Mouse (Mus musculus) cerebellum, postnatal 14 days (tissue): Measurements from ENCODE around the gene Gemin7.
A peak's percentile ranks its signal among the peaks of the same experiment; 100 is the strongest.
"Not testable (repeated sequence)": the region's sequence is repeated elsewhere in the genome, so short reads cannot be mapped to it uniquely, and the experiment has no call there.

ENCODE experiments used
- DNase-seq, 2 experiments: peaks; one replicate each; pipeline ENCODE4 v3.0.0; 2021; ENCODE audit warnings: mixed read lengths in 2 of 2

The Gemin7 gene

DNA sequence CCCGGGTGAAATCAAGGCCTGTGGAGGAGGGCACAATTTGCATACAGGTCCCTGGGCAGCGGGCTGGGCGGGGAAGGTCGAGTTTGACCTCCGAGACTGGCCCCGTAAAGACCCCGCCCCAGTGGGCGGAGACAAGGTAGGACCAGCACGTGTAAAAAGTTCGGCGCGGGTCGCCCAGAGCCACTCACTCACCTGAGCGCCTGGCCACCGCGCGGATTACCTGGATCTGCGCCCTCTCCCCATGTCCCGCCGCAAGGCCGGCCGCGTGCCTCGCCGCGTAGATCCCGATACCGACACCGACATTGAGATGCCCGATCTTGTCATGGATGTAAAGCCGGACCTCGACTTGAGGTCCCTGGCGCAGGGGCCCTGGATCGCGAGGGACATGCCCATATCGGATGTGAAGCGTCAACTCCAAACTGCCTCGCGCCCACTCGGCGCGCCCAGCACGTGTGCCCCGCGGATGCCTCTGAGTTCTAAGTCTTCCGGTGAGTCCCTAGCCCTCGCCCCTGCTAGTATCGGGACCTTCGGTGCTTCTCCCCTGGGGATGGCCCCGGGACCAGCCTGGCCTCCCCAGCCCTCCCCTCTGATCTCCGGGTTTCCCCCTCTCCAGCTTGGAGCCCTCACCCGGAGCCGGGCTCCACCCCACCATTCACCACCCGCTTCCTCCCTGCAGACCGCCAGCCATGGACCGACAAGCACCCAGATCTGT is at the start of gene Gemin7, which contains the start of gene Zfp296:
Gene Gemin7, minus strand, starts transcription at position 455 of the 712 bp plus-strand sequence.
Gene Zfp296, plus strand, starts transcription at position 147 of the 712 bp plus-strand sequence.
- DNase-seq: peak in 1 of 2 experiments; percentile 30

DNA sequence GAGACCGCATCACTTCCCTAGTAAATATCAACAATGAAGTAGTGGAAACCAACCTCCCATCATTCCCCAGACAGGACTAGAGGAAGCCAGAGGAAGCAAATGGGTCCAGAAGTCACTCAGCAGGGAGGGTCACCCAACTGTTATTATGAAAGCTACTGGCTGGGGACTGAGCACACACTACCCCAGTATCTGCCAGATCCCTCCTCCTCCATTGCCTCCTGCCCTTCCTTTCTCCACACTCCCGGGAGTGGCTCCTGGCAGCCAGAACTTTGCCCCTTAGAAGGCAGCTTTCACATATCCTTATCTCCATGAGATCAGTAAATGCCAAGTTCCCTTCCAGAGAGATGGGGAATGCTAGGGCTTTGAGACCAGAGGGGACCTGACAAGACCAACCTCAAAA is 46.0 kb upstream of the Gemin7 start:
- DNase-seq: no peak

- DNase-seq: no peak
Measured at GRCm38 (mm10) chr7:19622241-19622640, 44.8 kb upstream of the Gemin7 start.

DNA sequence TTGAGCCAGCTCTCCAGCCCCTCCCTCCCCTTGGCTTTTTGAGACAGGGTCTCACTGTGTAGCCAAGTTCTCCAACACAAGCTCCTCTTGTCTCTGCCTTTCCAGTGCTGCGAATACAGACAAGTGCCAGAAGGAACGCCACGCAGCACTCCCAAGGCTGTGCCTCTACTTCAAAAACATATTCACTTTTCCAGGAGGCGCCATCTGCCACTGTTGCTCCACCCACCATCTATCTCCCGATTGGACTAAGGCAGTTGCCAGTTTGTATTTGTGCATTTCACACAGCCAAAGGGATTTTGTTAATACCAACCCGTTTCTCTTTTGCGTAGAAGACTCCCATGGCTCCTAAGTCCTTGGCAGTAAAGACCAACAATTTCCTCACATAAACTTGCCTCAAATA is 43.4 kb upstream of the Gemin7 start:
- DNase-seq: no peak

DNA sequence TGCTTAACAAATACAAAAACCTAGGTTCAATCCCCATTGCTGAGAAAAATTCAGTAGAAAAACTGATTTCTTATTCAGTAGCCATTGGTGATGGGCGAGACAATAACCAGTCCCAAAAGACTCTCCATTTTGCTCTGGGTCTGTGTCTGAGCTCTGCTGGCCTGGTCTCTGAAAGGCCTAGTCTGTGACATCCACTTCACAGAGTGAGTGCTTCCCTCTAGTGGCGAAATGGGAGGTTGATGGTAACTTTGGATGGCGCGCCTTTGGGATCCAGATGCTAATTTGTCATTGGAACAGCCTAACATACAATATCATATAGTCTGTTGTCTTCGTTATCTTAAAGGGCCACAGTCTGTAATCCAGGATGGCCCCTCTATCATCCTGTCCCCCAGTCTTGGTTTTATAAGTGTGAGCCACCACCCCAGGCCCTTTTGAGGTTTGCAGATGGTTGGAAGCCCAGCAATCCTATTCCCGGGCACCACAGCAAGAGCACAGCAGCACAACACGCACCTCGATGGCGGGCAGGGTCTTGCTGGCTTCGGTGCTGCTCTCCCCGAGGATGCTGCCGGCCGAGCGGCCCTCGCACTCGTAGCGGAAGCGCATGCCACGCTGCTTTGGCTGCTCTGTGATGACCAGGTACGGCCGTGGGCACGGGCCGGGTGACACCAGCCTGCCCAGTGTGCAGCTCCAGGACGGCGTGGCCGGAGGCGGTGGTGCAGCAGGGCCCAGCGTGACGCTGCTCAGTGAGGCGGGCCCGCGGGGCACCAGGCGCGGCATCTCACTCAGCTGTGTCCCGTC is 41.8 kb upstream of the Gemin7 start:
- peak; percentile 80 to 87 for DNase-seq

DNA sequence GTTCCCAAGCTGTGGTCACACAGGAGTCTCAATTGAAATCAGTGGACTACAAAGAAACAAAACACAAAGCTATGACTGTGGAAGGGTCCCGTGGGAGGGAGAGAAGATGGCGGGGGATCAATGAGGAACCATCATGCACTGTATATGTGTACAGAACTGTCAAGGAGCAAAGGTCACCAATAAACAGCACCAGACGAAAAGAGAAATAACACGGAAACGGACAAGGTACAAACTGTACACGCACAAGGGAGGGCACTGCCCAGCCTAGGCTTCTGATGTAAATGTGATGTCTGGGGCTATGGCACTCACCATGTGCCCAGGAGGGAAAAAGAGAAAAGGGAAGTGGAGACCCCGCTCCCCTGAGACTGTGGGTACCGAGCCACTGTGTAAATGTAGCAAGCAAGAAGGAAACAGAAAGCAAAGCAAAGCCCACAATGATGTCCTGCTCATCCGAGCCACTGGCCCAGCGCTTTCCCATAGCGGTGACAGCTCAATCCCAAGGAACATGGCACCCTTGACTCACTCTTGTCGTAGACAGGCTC is 37.7 kb upstream of the Gemin7 start:
- DNase-seq: no peak

- no peak for DNase-seq
Measured at GRCm38 (mm10) chr7:19610969-19611368, 33.6 kb upstream of the Gemin7 start.

GRCm38 (mm10) chr7:19609641-19610332 is 32.4 kb upstream of the Gemin7 start:
- no peak for DNase-seq

DNA sequence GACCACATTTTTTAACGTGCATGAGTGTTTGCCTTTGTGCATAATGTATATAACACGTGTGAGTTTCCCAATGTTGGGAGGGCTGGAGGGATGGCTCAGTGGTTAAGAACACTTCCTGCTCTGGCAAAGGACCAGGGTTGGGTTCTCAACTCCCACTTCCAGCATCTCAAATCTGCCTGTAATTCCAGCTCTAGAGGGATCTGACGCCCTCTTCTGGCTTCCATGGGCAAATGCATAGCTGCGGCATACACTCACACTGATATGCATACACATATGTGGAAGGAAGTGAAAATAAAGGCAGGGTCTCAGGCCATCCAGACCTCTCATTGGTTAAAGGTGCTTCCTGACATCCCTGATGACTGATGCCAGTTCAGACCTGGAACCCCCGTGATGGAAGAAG is 29.9 kb upstream of the Gemin7 start:
- no peak for DNase-seq

- not testable (repeated sequence) for DNase-seq
Measured at GRCm38 (mm10) chr7:19604606-19605214, 27.3 kb upstream of the Gemin7 start.

DNA sequence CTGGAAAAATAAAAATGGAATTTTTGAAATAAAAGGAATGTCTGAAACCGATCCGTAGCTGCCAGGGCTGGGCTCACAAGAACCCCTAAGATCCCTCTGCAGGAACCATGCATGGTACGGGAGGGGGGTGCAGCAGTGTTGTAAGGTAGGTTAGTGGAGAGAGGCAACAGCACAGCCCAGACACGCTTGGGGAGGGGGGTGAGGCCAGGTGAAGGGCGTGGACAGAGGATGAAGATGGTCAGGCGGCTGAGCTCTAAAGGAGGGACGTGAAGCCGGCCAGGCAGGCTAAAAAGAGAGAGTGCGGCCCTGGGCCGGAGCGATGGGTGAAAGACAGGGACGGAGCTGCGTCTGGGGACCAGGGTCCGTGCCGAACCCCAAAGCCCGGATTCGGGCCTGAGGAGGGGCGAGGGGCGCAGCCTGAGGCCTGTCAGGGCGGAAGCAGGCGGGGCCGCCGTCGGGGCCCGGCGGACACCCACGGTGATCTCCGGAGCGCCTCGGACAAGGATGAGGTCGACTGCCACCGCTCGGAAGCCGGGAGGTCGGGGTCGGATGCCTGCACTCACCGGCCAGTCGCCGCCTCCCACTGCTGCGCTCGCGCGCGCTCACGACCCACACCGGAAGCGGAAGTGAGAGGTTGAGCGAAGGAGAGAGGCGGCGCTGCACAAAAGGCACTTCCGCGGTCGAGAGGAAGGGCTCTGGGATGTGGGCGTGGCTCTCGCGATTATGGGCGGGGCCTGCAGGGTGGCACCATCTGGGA is 26.6 kb upstream of the Gemin7 start, which contains the start of gene Clasrp:
Gene Clasrp, minus strand, starts transcription at position 638 of the 757 bp plus-strand sequence.
- DNase-seq: peak; percentile 96

- no peak for DNase-seq
Measured at GRCm38 (mm10) chr7:19603055-19603454, 25.7 kb upstream of the Gemin7 start.

- no peak for DNase-seq
Measured at GRCm38 (mm10) chr7:19600562-19600961, 23.2 kb upstream of the Gemin7 start.

GRCm38 (mm10) chr7:19593061-19593730 is 15.8 kb upstream of the Gemin7 start:
- no peak for DNase-seq

DNA sequence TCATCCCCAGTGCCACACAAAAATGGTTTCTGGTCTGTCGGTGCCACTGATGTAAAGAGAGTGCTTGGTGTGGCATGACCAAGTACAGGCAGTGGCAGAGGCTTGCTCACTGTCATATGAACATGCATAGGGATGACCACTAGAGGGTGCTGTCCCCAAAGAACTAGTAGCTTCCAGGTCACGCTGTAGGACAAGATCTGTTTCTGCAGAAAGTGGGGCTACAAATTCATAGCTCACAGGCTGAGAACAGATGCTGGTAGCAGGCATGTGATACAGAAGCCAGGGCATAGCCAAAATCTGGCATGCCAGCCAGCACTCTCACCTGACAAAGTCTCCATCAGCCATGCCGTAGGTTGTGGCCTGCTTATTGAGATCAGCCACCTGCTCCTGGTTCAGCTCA is 12.5 kb upstream of the Gemin7 start:
- DNase-seq: peak; percentile 88 to 93

DNA sequence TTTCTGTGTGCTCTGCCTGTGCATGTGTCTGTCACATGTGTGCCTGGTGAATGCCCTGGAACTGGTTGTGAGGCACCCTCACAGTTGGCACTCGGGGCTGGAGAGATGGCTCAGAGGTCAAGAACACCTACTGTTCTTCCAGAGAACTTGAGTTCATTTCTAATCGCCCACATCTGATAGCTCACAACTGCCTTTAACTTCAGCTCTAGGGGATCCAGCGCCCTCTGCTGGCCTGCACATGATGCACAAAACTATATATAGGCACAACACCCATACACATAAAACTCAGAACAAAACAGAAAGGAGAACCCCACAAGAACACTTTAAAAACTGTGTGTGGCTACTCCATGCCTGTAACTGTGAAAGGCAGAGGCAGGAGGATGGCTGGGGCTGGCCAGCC is 11.8 kb upstream of the Gemin7 start:
- peak; percentile 58 to 72 for DNase-seq

GRCm38 (mm10) chr7:19586269-19586668 is 8.9 kb upstream of the Gemin7 start:
- no peak for DNase-seq

- no peak for DNase-seq
Measured at GRCm38 (mm10) chr7:19580634-19581033, 3.2 kb upstream of the Gemin7 start.

GRCm38 (mm10) chr7:19579751-19580150 is 2.4 kb upstream of the Gemin7 start:
- DNase-seq: no peak

GRCm38 (mm10) chr7:19578436-19578835 is 1.0 kb upstream of the Gemin7 start:
- no peak for DNase-seq

DNA sequence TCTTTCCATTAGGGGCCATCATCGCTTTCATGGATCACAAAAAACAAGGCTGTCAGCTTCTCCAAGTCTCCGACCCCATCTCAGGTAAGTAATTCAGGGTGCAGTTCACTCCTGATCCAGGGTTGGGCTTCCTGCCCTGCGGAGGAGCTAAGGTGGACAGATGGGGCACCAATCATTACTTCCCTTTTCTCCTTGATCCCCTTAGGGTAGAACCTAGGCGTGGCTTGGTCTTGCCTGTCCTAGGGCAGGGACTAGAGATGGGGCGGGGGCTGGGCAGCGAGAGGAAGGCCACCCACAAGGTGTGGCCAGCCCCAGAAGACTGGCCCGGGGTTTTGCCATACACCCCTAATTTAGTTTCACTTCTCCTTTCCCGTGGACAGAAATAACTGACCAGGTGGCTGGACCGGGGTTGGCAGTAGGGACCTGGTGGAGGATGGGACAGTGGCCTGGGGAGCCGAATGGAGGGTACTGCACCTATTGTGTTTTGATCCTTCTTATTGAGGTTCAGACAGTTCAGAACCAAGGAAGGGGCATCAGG is 551 bp upstream of the Gemin7 start:
- no peak for DNase-seq
